Mouse (Mus musculus): ENCODE data around the gene Galnt10.

DNA sequence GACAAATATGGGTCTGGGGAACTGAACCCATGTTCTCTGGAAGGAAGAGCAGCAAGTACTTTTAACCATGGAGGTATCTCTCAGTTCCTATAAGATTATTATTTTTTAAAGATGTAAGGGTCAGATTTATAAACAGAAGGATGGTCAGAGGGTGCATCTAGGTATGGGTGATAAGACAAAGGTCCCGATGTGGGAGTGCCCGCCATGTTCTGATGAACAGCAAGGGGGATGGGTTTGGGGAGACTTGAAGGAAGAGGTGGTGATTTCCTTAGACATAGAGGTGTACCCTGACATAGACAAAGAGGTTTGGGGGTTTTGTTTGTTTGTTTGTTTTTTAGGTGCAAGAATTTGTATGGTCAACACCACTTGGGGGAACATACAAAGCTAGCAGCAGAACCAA, 1.6 kb upstream of the Galnt10 start:
- no peak for TF ChIP-seq ZNF384 (IDR thresholded peaks at IDR 0.05; ENCODE audit: low read depth, low read length)
- TF ChIP-seq HCFC1 (IDR thresholded peaks at IDR 0.05; ENCODE audit: borderline replicate concordance, insufficient read depth, low read length), result no peak
- TF ChIP-seq MAFK (IDR thresholded peaks at IDR 0.05; ENCODE audit: insufficient read depth, low read depth, low read length), result no peak
- TF ChIP-seq ZC3H11A (IDR thresholded peaks at IDR 0.05; ENCODE audit: borderline replicate concordance, low read depth, low read length), result no peak

All from ES-E14 (cell line).